Mouse (Mus musculus) neural tube, embryonic 11.5 days (tissue): ENCODE measurements around the gene Serpinb3b. TPM values are rescaled to one million over a fixed set of nuclear protein-coding genes. Genes with fewer than 3 reads are reported as not detected.
A peak's percentile ranks its signal among the peaks of the same experiment; 100 is the strongest.
"Not testable (repeated sequence)": the region's sequence is repeated elsewhere in the genome, so short reads cannot be mapped to it uniquely, and the experiment has no call there.

Source experiments
- ATAC-seq: fragments of 200-750 bp; cut with Nextera tagmentation; 2 replicates; pipeline ENCODE4 v1.8.0; 2017; ENCODE audit warnings: moderate number of reproducible peaks, mild to moderate bottlenecking, moderate TSS enrichment, moderate library complexity; ENCODE audit not compliant: insufficient read depth, low FRiP score, low TSS enrichment
- DNase-seq: peaks from one replicate; pipeline ENCODE4 v3.0.0-alpha.2; 2015; ENCODE audit warnings: low spot score
- H3K27ac ChIP-seq: fragments of 300-500 bp; sonication (generic); 2 replicates; pipeline ENCODE4 v1.5.1; 2014; ENCODE audit warnings: low read depth, mild to moderate bottlenecking, low read length
- H3K27me3 ChIP-seq: fragments of 300-500 bp; sonication (generic); 2 replicates; pipeline ENCODE4 v1.6.1; 2014; ENCODE audit warnings: mild to moderate bottlenecking, low read length, mixed read lengths; ENCODE audit not compliant: control insufficient read depth, insufficient read depth
- H3K36me3 ChIP-seq: fragments of 300-500 bp; sonication (generic); 2 replicates; pipeline ENCODE4 v1.6.1; 2014; ENCODE audit warnings: mild to moderate bottlenecking, low read length, moderate library complexity, mixed read lengths; ENCODE audit not compliant: control insufficient read depth, insufficient read depth
- H3K4me1 ChIP-seq: fragments of 300-500 bp; sonication (generic); 2 replicates; pipeline ENCODE4 v1.6.1; 2014; ENCODE audit warnings: low read length, mixed read lengths; ENCODE audit not compliant: control insufficient read depth, insufficient read depth
- H3K4me2 ChIP-seq: fragments of 300-500 bp; sonication (generic); 2 replicates; pipeline ENCODE4 v1.6.1; 2014; ENCODE audit warnings: low read depth, mild to moderate bottlenecking, moderate library complexity
- H3K4me3 ChIP-seq: fragments of 300-500 bp; sonication (generic); 2 replicates; pipeline ENCODE4 v1.5.1; 2014; ENCODE audit warnings: low read depth, low read length
- H3K9ac ChIP-seq: fragments of 300-500 bp; sonication (generic); 2 replicates; pipeline ENCODE4 v1.6.1; 2014; ENCODE audit warnings: mild to moderate bottlenecking, low read length
- H3K9me3 ChIP-seq: fragments of 300-500 bp; sonication (generic); 2 replicates; pipeline ENCODE4 v1.6.1; 2016; ENCODE audit warnings: low read length; ENCODE audit not compliant: control insufficient read depth
- WGBS: fragments of 180-500 bp; shearing (Covaris S2); extraction: QIAGEN DNeasy Blood & Tissue Kit; methylation state at CpG from one replicate; pipeline ENCODE4 v1.1.7; 2014; 5-methylcytosine and 5-hydroxymethylcytosine counted together
- polyA plus RNA-seq: library from polyadenylated mRNA; unstranded; fragments of >200 nt; fragmentation: Nextera tagmentation; extraction: Ambion mirVana; gene quantifications from 2 replicates; pipeline ENCODE4 v1.2.1, GENCODE M21; 2014

Serpinb3b gene
- polyA plus RNA-seq, result not detected in 2 replicates

- ATAC-seq, H3K4me3 ChIP-seq, H3K36me3 ChIP-seq, H3K4me2 ChIP-seq, H3K4me1 ChIP-seq, H3K27ac ChIP-seq, H3K27me3 ChIP-seq, H3K9me3 ChIP-seq, H3K9ac ChIP-seq, DNase-seq: not testable (repeated sequence)
Observed at GRCm38 (mm10) chr1:107278261-107278660, at the start of gene Serpinb3b, which contains the start of gene Serpinb3c. Serpinb3b (minus strand) TSS chr1:107278361. Serpinb3c (minus strand) TSS chr1:107278371.

GRCm38 (mm10) chr1:107243170-107243569, 35.0 kb downstream of the Serpinb3b start:
- H3K4me3 ChIP-seq, H3K36me3 ChIP-seq, H3K9me3 ChIP-seq, H3K4me1 ChIP-seq, H3K4me2 ChIP-seq, H3K9ac ChIP-seq, H3K27me3 ChIP-seq, H3K27ac ChIP-seq, DNase-seq: not testable (repeated sequence)
- 56% methylated on average over 3 of the region's 3 CpGs for WGBS
- peak; percentile 41 for ATAC-seq

GRCm38 (mm10) chr1:107217276-107217675, 60.9 kb downstream of the Serpinb3b start:
- H3K36me3 ChIP-seq, H3K4me1 ChIP-seq, H3K27me3 ChIP-seq, H3K27ac ChIP-seq, H3K9ac ChIP-seq, H3K4me3 ChIP-seq, H3K4me2 ChIP-seq, ATAC-seq, DNase-seq, H3K9me3 ChIP-seq: not testable (repeated sequence)
- 93% methylated on average over 1 of the region's 1 CpGs for WGBS

GRCm38 (mm10) chr1:107127453-107127852, 150.7 kb downstream of the Serpinb3b start:
- H3K36me3 ChIP-seq, DNase-seq, H3K4me2 ChIP-seq, H3K9ac ChIP-seq, H3K4me3 ChIP-seq, H3K9me3 ChIP-seq, H3K27me3 ChIP-seq, H3K4me1 ChIP-seq, H3K27ac ChIP-seq, ATAC-seq: not testable (repeated sequence)

Other genes starting within 250 kb of the Serpinb3b start
- not detected in 2 replicates for gene Serpinb3a, start 226.1 kb downstream of the Serpinb3b start, polyA plus RNA-seq
- not detected in 2 replicates for gene Serpinb3d, start 194.9 kb downstream of the Serpinb3b start, polyA plus RNA-seq
- gene Serpinb3c, start within 50 bp of the Serpinb3b start, polyA plus RNA-seq, result not detected in 2 replicates
- not detected in 2 replicates for gene Serpinb11, start 82.8 kb upstream of the Serpinb3b start, polyA plus RNA-seq
- not detected in 2 replicates for gene Serpinb7, start 121.3 kb upstream of the Serpinb3b start, polyA plus RNA-seq
- gene Serpinb2, start 233.1 kb upstream of the Serpinb3b start, polyA plus RNA-seq, result 0.11 and 0.64 TPM in 2 replicates